Mouse (Mus musculus): ENCODE measurements around the gene Gm20388.

- TF ChIP-seq POLR2A (IDR thresholded peaks at IDR 0.05; ENCODE audit: insufficient read depth, low read depth, low read length) (no peak), CTCF (IDR thresholded peaks at IDR 0.05; ENCODE audit: insufficient read depth, low read depth, low read length) (no peak)
These were observed 3850.7 kb downstream of the Gm20388 start for GRCm38 (mm10) chr8:123761266-123761882.

All from olfactory bulb, adult 2 months (tissue).